Mouse (Mus musculus) erythroid progenitor cell, adult 5-6 weeks (primary cell): ENCODE measurements around the gene Cyp2c70. TPM values are rescaled to one million over a fixed set of nuclear protein-coding genes. Genes with fewer than 3 reads are reported as not detected.
"Not testable (repeated sequence)": the region's sequence is repeated elsewhere in the genome, so short reads cannot be mapped to it uniquely, and the experiment has no call there.

Experiments used
- ATAC-seq: replicated peaks from 2 replicates; pipeline ENCODE4 v1.8.0; 2016; ENCODE audit warnings: moderate number of reproducible peaks, mild to moderate bottlenecking, moderate TSS enrichment, inconsistent platforms; ENCODE audit not compliant: poor library complexity, low FRiP score, severe bottlenecking
- total RNA-seq, 2 experiments: library from RNA; stranded (forward) in 1 of 2; stranded (reverse) in 1 of 2; fragments of 150-400 nt in 1 of 2; fragments of 186-747, 209-891 nt in 1 of 2; gene quantifications; 2 replicates each; pipeline versions ENCODE4 v1.2.3 to v1.2.4; 2015 to 2017; ENCODE audit warnings: low replicate concordance in 2 of 2

Cyp2c70 gene
- not detected in 2 replicates for total RNA-seq (2015; ENCODE audit: low replicate concordance)
- total RNA-seq (2017; ENCODE audit: low replicate concordance): not detected in 2 replicates

DNA sequence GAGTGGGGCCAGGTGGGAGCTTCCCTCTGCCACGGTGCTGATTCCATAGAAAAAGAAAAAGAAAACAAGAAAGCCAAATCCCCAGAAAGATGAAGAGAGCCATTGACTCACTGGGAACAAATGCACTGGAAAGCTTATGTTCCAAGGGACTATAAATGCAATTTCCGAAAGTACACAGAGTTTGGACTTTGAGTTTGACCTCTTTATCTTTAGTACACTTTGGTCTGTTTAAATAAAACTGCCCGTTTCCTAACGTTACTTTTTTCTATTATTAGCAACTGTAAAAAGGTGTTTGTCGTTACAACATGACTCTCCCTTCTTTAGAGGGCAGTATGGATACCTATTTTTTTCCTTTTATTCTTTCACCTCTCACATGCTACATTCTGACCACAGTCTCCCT, at the start of gene Cyp2c70:
Gene Cyp2c70, minus strand, starts transcription at position 174 of the 400 bp plus-strand sequence.
- ATAC-seq: no peak

DNA sequence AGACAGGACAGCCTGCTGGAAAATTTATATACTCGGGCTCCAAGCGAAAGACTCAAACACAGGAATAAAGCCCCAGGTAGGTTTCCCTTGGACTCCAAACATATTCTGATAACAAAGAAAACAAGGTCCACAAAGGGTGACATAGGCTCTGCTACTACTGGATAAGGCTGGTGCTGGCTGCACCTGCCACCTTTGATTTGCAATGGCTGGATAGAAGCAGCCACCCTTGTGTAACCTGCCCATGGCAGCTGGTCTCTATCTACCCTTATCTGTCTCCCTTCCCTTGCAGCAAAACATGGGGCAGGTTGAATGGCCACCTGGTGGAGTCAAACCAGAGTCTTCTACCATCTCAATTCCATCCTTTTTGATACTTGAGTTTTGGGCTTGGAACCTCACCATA, 45.4 kb upstream of the Cyp2c70 start:
- no peak for ATAC-seq

DNA sequence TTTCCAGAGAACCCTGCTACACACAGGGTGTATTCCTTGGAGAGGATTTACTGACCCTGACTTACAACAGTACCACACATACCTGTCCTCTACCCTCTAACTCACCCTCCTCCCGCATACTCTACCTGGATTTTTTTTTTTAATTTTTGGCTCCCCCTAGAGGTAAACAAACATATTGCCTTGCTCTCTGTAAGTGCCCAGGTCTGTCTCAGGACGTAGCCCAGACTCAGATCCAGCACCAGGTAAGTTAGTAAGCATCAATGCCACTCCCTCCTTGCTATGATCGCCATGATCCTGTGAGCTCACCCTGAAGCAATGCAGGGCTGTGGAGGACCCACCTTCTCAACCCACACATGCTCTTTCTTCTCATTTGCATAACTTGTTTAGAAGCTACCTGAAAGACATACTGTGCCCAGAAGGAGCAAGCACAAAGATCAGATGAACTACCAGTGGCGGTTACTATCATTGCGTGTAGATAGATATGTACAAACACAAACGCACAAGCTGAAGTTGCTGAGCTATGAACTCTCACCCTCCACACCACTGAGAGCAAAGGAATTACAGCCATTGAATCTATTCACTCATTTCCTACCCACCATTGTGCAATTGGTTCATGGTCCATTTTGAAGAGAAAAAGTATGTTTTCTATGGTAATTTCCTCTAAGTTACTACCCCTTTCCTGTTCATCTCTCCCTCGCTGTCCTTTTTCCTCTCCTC, 44.9 kb upstream of the Cyp2c70 start:
- peak; percentile 61; the same call in 1 of the 2 replicates for ATAC-seq

DNA sequence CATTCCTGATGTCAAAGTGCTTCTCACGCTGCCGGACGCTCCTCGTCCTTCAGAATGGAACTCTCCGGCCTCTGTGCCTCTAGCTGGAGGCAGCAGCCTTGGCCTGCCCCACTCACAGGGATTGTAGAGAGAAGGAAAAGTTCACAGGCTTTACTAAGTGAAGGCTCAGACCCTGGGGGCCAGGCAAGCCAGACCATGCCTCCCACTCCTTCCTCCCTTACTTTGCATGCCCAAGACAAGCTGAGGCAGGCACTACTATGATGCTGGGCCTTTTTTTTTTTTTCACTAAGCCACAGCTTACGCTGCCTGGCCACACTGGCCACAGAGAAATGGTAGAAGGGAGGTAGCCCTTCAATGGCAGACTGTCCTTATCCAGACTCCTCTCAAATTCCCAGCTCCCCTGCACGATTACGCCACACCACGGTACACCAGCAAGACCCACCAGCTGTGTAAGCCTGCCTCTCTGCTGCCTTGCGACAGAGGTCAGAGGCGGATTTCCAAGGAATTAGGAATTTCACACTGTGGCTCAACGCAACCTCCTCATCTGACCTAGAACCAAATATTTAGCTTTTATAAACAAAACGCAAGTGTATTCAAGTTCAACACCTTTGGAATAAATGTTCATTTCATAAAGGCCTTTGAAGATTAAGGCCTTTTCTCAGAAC, 44.1 kb upstream of the Cyp2c70 start:
- ATAC-seq: no peak

DNA sequence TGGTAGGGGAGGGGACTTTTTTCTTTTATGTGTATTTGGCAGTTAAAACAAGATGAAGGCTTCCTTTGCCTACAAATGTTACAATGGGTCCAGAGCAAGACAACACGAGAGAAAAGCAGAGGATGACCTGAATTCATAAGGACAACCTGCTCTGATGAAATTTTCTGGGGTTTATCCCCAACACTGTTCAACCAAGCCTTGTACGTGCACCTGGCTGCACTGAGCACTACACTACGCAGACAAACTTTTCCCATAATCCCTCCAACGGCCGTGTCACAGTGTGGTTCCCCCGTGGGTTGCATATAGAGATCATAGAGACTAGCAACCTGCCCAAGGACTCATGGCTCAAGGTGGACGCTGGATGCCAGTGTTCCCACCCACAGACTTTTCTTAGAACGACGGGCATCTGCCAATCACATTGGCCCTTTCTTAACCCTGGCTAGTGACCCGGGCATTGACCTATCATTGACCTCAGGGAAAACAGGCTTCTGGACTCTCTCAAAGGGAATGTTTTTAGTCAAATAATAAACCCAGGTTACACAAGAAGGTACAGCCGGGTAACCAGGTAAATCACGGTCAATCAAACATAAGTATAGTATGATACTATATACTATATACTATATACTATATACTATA, 39.5 kb upstream of the Cyp2c70 start:
- ATAC-seq: no peak

DNA sequence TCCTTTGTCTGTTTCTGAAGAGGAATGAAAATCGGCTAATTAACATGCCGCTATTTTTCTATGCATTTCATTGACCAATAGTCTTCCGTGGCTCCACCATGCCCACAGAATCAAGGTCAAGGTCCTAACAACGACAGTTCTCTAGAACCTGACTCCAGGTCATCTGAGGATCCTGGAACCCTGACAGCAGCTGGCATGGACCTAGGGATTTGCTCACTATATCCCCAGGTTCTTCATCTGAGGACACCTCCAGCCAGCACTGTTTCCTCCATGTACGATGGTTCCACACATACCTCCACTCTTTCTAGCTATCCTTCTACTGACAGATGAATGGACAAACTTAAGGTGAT, 38.6 kb upstream of the Cyp2c70 start:
- ATAC-seq: 0 out of 2 replicates have a peak, but pooled peaks have one; percentile 34

DNA sequence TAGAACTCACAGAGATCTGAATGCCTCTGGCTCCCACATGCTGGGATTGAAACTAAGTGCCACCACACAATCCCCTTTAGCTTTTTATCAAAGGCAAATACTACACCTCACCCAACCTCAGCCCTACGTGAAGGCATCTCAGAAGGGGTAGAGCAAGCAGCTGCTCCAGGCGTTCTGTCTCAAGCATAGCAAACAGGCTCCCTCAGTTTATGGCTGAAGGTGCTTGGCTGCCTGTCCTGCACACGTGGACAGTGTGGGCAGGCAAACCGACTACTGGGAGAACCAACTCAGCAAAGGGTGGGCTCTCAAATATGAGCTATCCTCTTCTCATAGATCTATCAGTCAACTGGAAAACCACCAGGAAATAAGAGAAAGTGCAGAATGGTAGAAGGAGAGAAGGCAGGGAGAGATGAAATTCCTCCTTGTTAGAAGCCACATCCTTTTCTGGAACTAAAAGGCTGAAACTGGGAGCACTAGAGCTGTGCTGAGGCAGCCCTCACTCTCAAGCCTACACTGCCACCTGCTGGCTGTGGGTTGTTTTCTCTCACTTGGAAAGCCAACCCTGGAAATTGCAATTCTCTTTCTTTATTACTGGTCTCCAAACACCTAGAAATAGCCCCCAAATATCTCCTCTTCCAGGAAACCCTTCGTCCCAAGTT, 38.1 kb upstream of the Cyp2c70 start:
- ATAC-seq: 0 out of 2 replicates have a peak, but pooled peaks have one; percentile 52

DNA sequence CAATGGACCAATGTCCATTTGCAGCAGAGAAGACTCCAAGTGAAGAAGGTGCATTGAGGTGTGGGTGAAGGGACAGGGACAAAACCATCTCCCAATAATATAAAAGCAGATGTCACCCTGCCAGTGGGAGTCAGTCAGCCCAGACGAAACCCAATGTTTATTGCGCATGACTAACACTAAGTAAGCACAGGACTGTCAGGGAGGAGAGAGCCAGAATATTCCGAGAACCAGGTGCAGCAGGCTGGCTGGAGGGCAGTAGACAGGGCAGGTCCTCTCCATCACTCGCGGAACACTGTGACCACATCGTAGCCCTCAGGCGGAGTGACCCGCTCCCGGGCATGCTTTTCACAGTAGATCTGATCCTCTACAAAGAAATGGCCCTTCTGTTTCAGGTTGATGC, 35.2 kb upstream of the Cyp2c70 start:
- ATAC-seq: not testable (repeated sequence)

DNA sequence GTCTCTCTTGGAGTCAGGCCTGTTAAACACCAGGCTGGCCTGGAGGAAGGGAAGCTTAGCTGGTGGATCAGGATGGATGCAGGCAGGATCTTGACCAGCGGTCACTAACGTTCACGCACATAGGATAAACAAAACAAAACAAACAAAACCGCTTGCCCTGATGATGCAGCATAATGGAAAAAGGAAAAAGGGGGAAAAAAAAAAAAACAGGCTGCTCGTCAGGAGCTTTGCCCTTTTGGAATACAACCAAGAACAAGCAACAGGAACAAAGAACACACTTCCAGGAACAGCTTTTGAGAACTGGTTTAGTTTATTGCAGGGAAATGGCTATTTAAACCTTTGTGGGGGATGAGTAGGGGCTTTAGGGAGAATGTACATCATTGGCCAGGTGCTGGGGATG, 33.7 kb upstream of the Cyp2c70 start:
- ATAC-seq: no peak

DNA sequence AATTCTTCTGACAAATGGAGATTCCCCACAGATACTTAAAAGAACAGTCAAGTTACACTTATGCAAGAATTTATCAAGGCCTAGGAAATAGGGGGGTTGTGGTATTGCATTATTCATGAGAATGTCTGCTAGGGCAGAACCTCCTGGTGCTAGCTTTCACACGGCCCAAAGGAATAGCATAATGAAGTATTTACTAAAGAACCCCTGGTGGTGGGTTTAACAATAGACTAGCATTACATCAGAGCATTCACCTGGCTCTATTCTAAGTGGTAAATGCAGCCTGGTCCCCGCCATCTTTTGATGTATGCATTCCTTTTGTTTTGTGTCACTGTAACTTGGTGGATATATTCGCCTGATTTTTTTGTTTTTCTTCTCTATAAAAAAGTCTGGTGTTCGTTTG, 15.8 kb upstream of the Cyp2c70 start:
- not testable (repeated sequence) for ATAC-seq

DNA sequence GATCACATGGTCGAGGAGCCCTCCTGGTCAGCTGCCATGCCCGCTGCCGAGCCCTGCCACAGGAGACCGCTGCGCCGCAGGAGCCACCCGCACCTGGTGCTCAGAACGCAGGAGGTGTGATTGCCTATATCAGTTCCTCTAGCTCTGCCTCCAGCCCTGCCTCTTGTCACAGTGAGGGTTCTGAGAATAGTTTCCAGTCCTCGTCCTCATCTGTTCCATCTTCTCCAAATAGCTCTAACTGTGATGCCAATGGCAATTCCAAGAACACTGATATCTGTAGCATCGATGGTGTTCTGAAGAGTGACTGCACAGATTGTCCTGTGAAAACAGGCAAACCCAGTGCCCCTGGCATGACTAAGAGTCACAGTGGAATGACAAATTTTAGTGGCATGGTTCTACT, 3.5 kb upstream of the Cyp2c70 start:
- no peak for ATAC-seq

DNA sequence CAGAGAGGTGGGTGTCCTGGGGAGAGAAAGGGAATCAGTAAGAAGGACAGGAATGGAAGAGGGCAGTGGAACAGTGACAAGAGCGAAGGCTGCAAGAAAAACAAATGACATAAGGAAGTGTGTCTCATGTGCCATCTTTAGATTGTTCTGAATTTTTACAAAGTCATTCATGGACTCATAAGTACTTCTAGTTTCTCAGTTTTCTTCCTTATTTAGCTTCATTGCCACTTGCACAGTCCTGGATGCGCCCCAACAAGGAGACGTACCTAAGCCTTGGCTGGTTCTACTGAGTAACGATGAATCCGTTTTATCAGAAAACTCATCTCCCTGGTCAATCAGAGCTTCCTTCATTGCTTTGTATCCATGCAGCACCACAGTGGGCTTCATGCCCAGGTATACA, 3.5 kb downstream of the Cyp2c70 start:
- no peak for ATAC-seq

DNA sequence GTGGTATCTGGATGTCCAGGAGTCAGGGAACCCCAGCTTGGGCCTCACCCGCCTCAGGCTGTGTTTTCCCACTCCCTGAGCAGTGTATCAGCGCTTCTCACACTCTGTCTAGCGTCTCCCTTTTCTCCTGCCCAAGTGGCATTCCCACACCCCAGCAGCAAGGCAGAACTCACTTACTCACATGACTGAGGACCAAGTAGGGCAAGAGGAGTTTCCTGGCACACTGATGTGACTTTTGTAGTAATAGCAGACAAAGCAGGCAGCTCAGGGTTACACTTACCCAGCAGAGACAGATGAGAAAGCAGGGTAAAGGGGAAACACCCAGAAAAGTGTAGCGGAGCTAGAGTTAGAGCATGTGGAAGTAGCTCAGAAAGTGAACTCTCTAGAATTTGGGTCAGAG, 8.8 kb downstream of the Cyp2c70 start:
- ATAC-seq: no peak

DNA sequence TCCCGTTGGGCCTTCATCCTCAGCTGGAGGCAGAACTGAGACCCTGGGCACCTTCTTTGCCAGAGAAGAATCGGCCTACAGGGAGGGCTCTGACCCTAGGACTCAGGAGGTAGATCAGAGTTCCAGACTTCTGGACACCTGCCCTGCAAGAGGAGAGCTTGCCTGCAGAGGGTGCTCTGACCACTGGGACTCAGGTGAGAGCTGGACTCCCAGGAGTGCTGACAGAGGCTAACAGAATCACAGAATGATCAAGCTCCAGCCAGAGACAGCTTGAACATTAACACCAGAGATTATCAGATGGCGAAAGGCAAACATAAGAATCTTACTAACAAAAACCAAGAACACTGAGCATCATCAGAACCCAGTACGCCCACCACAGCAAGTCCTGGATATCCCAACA, 18.7 kb downstream of the Cyp2c70 start:
- not testable (repeated sequence) for ATAC-seq

DNA sequence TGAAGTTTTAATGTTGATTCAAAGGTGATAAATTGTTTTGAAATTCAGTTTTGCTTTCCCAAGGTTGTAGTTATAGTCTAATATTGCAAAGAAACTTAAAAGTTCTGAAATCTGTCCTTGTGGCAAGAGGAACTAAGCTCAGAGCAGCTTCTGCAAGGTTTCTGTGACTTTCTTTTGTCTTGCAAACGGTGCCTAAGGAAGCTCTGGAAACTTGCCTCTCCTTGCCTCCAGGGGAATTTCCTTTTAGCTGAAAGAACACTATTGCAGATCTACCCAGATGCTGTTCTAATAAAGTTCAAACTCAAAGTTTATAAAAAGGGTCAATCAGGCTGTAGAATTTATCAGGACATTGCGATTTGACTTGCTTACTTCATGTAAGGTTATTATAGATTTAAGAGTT, 60.1 kb downstream of the Cyp2c70 start:
- not testable (repeated sequence) for ATAC-seq

DNA sequence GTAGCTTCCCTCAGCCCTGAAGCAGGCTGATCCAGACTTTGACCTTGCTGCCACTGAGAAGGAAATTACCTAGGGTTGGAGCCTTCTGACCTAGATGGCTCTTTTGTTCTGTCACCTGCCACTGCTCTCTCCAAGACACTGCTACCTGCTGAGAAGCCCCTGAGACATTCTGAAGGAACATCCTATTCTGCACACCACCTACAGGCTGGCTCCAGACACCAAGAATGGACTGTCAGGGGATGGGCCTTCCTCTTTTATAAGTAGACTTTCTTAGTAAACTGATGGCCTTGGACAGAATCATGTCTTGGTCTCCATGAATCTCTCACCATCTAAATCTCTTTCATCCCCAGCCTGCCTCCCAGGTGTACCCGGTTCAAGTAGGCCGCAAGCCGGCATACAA, 62.0 kb downstream of the Cyp2c70 start:
- ATAC-seq: not testable (repeated sequence)

DNA sequence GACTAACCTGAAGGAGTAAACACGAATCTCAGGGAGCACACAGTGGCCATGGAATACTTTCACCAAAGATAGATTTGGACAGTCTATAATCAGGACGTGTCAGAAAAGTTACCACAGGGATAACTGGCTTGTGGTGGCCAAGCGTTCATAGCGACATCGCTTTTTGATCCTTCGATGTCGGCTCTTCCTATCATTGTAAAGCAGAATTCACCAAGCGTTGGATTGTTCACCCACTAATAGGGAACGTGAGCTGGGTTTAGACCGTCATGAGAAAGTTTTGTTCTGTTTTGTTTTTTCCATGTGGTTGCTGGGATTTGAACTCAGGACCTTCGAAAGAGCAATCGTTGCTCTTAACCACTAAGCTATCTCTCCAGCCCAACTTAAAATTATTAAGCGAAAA, 67.5 kb downstream of the Cyp2c70 start:
- not testable (repeated sequence) for ATAC-seq
